Mouse (Mus musculus): ENCODE data around the gene Tbp. TPM values are rescaled to one million over a fixed set of nuclear protein-coding genes. Genes with fewer than 3 reads are reported as not detected.
"Not testable (repeated sequence)": the region's sequence is repeated elsewhere in the genome, so short reads cannot be mapped to it uniquely, and the experiment has no call there.

Gene Tbp
- polyA plus RNA-seq, 1 experiment from 2014 or later: 41.0 TPM

DNA sequence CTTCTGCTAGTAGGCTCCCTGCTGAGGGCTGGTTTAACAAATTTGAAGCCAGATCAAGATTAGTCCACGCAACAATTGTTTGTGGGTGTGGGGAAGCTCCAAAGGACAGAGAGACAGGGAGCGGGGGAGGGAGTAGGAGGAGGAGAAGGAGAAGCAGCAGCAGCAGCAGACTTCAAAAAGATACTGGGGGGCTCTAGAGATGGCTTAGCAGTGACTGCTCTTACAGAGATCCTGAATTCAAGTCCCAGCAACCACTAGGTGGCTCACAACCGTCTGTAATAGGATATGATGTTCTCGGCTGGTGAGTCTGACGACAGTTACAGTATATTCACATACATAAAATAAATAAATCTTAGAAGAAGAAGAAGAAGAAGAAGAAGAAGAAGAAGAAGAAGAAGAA is 30.5 kb downstream of the Tbp start:
- Histone ChIP-seq H3K27me3 (ENCODE audit: insufficient read depth, low read length) (no peaks in the 10 kb centered on the region), H3K36me3 (ENCODE audit: insufficient read depth, low read length) (no peaks in the 10 kb centered on the region), H3K4me1 (replicated peaks; ENCODE audit: insufficient read depth, low read length) (peaks cover 5% of the 10 kb centered on the region), H3K4me3 (replicated peaks; ENCODE audit: low read depth, low read length) (no peak overlapping the region), H3K9me3 (replicated peaks; ENCODE audit: low read length) (no peaks in the 10 kb centered on the region), H3K9ac (ENCODE audit: low read depth, low read length) (no peak overlapping the region), H3K27ac (no peak overlapping the region), H3K4me2 (ENCODE audit: low read length) (no peak overlapping the region)
- 12% methylated on average over 5 of the region's 5 CpGs for WGBS
- DNase-seq (ENCODE audit: low spot score): peak; percentile 75
- TF ChIP-seq CTCF (IDR thresholded peaks at IDR 0.05; ENCODE audit: low read depth): peak; percentile 66
- ATAC-seq (replicated peaks; ENCODE audit: low FRiP score, low read depth): no peak

- Histone ChIP-seq H3K27me3 (ENCODE audit: insufficient read depth, low read length) (no peaks in the 10 kb centered on the region), H3K4me3 (replicated peaks; ENCODE audit: low read depth, low read length) (no peak overlapping the region), H3K9me3 (replicated peaks; ENCODE audit: low read length) (no peaks in the 10 kb centered on the region), H3K9ac (ENCODE audit: low read depth, low read length) (no peak overlapping the region), H3K27ac (no peak overlapping the region), H3K36me3 (ENCODE audit: insufficient read depth, low read length) (no peaks in the 10 kb centered on the region), H3K4me2 (ENCODE audit: low read length) (peak overlapping the region; percentile 78; the same call in 1 of the 2 replicates), H3K4me1 (replicated peaks; ENCODE audit: insufficient read depth, low read length) (peaks cover 11% of the 10 kb centered on the region; the same call in 1 of the 2 replicates)
- no peak for DNase-seq (ENCODE audit: low spot score)
- no peak for ATAC-seq (replicated peaks; ENCODE audit: low FRiP score, low read depth)
- WGBS: 72% methylated on average over 11 of the region's 11 CpGs
- no peak for TF ChIP-seq CTCF (IDR thresholded peaks at IDR 0.05; ENCODE audit: low read depth)
Observed at GRCm38 (mm10) chr17:15535162-15535800, 35.6 kb downstream of the Tbp start.

GRCm38 (mm10) chr17:15535943-15536342 is 36.3 kb downstream of the Tbp start:
- no peaks in the 10 kb centered on the region for H3K36me3 ChIP-seq (ENCODE audit: insufficient read depth, low read length)
- H3K4me2 ChIP-seq (ENCODE audit: low read length): peak overlapping the region; percentile 78
- ATAC-seq (replicated peaks; ENCODE audit: low FRiP score, low read depth) (no peak), DNase-seq (ENCODE audit: low spot score) (no peak)
- WGBS: 18% methylated on average over 8 of the region's 8 CpGs
- no peak overlapping the region for H3K27ac ChIP-seq
- no peaks in the 10 kb centered on the region for H3K27me3 ChIP-seq (ENCODE audit: insufficient read depth, low read length)
- no peak for TF ChIP-seq CTCF (IDR thresholded peaks at IDR 0.05; ENCODE audit: low read depth)
- no peak overlapping the region for H3K9ac ChIP-seq (ENCODE audit: low read depth, low read length)
- no peaks in the 10 kb centered on the region for H3K9me3 ChIP-seq (replicated peaks; ENCODE audit: low read length)
- peak overlapping the region; percentile 44 for H3K4me3 ChIP-seq (replicated peaks; ENCODE audit: low read depth, low read length)
- peaks cover 11% of the 10 kb centered on the region; the same call in 1 of the 2 replicates for H3K4me1 ChIP-seq (replicated peaks; ENCODE audit: insufficient read depth, low read length)

DNA sequence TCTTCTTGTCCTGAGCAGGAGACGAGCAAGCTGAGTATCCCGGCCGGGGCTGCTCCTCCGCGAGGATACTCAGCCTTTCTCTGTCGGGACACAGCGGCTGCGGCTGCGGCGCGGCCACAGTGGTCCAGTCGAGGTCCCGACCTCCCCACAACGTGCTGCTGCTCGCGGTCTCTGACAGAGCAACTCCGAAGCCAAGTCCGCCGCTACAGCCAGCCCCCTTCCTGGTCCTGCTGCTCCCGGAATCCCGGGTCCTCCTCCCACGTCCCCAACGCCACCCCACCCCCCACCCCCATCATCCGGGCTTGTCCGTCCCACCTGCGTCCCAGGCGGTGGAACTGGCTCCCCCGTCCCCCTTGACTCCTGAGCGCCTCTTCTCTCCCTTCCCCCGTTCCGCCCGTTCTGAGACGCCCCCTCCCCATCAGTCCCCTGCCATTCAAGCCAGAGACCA is 36.8 kb downstream of the Tbp start:
- under 1% methylated on average over 33 of the region's 33 CpGs for WGBS
- H3K27ac ChIP-seq: no peak overlapping the region
- peak overlapping the region; percentile 40; the same call in 1 of the 2 replicates for H3K9ac ChIP-seq (ENCODE audit: low read depth, low read length)
- H3K27me3 ChIP-seq (ENCODE audit: insufficient read depth, low read length): no peaks in the 10 kb centered on the region
- H3K4me1 ChIP-seq (replicated peaks; ENCODE audit: insufficient read depth, low read length): peaks cover 11% of the 10 kb centered on the region; the same call in 1 of the 2 replicates
- peak overlapping the region; percentile 78 for H3K4me2 ChIP-seq (ENCODE audit: low read length)
- peak overlapping the region; percentile 44 for H3K4me3 ChIP-seq (replicated peaks; ENCODE audit: low read depth, low read length)
- DNase-seq (ENCODE audit: low spot score) (peak; percentile 43), ATAC-seq (replicated peaks; ENCODE audit: low FRiP score, low read depth) (peak; percentile 57; the same call in 1 of the 2 replicates)
- H3K36me3 ChIP-seq (ENCODE audit: insufficient read depth, low read length): no peaks in the 10 kb centered on the region
- TF ChIP-seq CTCF (IDR thresholded peaks at IDR 0.05; ENCODE audit: low read depth): no peak
- H3K9me3 ChIP-seq (replicated peaks; ENCODE audit: low read length): no peaks in the 10 kb centered on the region

GRCm38 (mm10) chr17:15540309-15540708 is 40.6 kb downstream of the Tbp start:
- no peak for TF ChIP-seq CTCF (IDR thresholded peaks at IDR 0.05; ENCODE audit: low read depth)
- no peaks in the 10 kb centered on the region for H3K9me3 ChIP-seq (replicated peaks; ENCODE audit: low read length)
- no peak overlapping the region for H3K9ac ChIP-seq (ENCODE audit: low read depth, low read length)
- H3K27ac ChIP-seq: no peak overlapping the region
- H3K4me1 ChIP-seq (replicated peaks; ENCODE audit: insufficient read depth, low read length): peaks cover 11% of the 10 kb centered on the region; the same call in 1 of the 2 replicates
- H3K4me2 ChIP-seq (ENCODE audit: low read length): no peak overlapping the region
- H3K36me3 ChIP-seq (ENCODE audit: insufficient read depth, low read length): no peaks in the 10 kb centered on the region
- WGBS: 73% methylated on average over 4 of the region's 4 CpGs
- no peaks in the 10 kb centered on the region for H3K27me3 ChIP-seq (ENCODE audit: insufficient read depth, low read length)
- DNase-seq (ENCODE audit: low spot score) (no peak), ATAC-seq (replicated peaks; ENCODE audit: low FRiP score, low read depth) (no peak)
- no peak overlapping the region for H3K4me3 ChIP-seq (replicated peaks; ENCODE audit: low read depth, low read length)

GRCm38 (mm10) chr17:15543868-15544267 is 44.2 kb downstream of the Tbp start:
- H3K9me3 ChIP-seq (replicated peaks; ENCODE audit: low read length); H3K27me3 ChIP-seq (ENCODE audit: insufficient read depth, low read length); H3K4me2 ChIP-seq (ENCODE audit: low read length); DNase-seq (ENCODE audit: low spot score); H3K36me3 ChIP-seq (ENCODE audit: insufficient read depth, low read length); ATAC-seq (replicated peaks; ENCODE audit: low FRiP score, low read depth); H3K9ac ChIP-seq (ENCODE audit: low read depth, low read length); H3K4me3 ChIP-seq (replicated peaks; ENCODE audit: low read depth, low read length); H3K27ac ChIP-seq; H3K4me1 ChIP-seq (replicated peaks; ENCODE audit: insufficient read depth, low read length): not testable (repeated sequence)
- WGBS: 55% methylated on average over 4 of the region's 4 CpGs
